Mouse (Mus musculus) left cerebral cortex, adult 9 months (tissue): ENCODE measurements around the gene Tnfrsf1b.

ENCODE experiments used
- DNase-seq, 2 experiments: peaks; one replicate each; pipeline ENCODE4 v3.0.0; 2022; ENCODE audit warnings: low spot score in 2 of 2

The Tnfrsf1b gene

DNA sequence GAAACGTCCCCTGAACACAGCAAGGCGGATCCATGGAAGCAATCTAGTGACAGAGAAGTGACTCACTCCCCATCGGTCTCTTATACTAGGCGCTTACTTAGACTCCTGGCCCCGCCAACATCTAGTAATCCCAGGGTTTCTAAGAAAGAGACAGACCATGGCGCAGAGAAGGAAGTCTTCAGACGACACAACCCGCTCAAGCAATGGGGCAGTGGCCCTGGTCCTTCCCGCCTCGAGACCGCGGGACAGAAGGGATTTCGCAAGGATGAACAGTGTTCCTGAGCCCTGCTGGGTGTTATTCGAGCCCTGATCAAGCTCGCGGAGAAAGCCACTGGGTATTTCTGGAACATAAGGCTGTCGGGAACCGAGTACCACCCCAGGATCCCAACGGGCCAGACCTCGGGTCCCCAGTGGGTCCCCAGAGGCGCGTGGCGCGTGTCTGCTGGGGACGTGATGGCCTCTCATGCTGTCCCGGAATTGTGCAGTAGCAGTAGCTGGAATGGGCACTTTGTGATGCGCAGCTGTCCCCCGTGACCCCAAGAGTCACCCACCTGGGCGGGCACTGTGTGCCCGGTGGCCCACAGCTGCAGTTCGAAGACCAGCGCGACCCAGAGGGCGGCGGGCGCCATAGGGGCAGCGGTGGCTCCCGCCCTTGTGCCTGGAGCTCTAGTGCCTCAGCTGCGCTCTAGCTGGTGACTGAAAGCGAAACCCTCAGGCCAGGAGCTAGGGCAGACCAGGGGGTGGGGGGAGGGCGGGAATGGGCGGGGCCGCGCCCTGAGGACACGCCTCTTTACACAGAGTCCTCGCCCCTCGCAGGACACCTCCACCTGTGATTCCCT is at the start of gene Tnfrsf1b:
Tnfrsf1b (minus strand) TSS at position 698 of the 839 bp plus-strand sequence.
- DNase-seq, result no peak

DNA sequence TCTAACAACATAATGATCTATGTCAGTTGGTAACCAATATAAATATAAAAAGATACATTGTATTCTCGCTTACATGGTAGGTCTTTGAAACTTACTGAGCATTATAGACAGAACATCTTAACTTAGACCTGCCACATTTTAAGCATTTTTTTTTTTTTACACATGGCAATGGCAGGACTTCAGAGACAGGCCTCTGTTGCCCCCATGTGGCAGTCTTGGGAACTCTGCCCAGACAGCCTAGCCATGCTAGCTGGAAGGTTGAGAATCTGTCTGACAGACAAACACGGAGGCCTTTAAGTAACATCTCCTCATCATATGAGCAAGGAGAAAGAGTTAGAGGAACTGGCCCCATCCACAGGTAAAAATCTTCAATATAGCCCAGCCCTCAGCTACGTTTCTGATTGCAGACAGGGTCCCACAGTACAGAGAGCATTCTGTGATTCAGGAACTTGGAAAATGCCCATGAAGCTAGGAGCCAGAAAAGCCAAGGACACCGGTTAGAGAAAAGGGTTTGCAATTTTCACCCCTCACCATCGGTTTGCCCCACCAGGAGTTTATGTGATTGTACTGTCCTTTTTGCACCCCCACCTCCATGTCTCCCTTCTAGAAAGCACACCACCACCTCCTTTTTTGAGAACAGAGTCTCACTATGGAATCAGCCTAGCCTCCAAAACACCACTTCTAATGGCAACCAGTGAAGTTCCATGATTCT is 49.1 kb upstream of the Tnfrsf1b start:
- DNase-seq, result peak in 1 of 2 experiments; percentile 59

- no peak for DNase-seq
Measured at GRCm38 (mm10) chr4:145294588-145294987, 47.9 kb upstream of the Tnfrsf1b start.

- peak in 1 of 2 experiments; percentile 87 for DNase-seq
Measured at GRCm38 (mm10) chr4:145286369-145287120, 39.9 kb upstream of the Tnfrsf1b start.

- DNase-seq, result no peak
Measured at GRCm38 (mm10) chr4:145284675-145285074, 38.0 kb upstream of the Tnfrsf1b start.

DNA sequence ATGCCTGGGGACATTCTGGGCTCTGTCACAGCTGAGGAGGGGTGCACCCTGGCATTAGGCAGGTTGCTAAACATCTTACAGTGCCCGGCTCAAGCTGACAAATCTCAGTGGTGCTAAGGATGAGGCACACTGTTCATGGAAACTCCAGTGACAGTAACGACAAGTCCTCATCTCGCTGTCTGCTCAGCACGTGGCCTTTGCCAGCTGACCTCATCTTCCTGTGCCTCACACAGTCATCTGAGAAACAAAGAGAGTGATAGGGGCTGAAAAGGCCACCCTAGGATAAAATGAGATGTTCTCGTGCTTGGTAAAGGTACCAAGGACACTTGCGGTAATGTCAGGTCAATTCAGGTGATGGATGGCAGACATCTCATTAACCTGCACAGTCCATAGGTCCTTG is 36.8 kb upstream of the Tnfrsf1b start:
- DNase-seq, result no peak

GRCm38 (mm10) chr4:145280966-145281365 is 34.3 kb upstream of the Tnfrsf1b start:
- DNase-seq, result no peak

GRCm38 (mm10) chr4:145278724-145279370 is 32.2 kb upstream of the Tnfrsf1b start:
- no peak for DNase-seq

DNA sequence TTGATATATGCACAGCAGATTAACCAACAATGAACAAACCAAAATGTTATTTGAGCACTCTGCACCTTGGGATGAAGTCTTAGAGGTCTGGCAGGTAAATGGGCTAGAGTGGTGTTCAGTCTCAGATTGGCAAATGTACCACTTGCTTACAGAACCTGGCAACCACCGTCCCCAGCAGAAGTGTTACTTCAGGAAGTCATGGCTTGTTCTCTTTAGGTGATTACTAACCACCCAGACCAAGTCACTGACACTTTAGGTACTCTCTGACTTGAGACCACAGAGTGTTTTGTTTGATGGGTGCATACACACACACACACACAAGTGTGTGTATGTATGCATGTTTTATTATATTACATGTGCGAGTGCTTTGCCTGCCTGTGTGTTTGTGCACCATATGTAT is 31.6 kb upstream of the Tnfrsf1b start:
- no peak for DNase-seq

GRCm38 (mm10) chr4:145276368-145277249 is 29.9 kb upstream of the Tnfrsf1b start:
- no peak for DNase-seq

- DNase-seq, result no peak
Measured at GRCm38 (mm10) chr4:145274887-145275286, 28.2 kb upstream of the Tnfrsf1b start.

DNA sequence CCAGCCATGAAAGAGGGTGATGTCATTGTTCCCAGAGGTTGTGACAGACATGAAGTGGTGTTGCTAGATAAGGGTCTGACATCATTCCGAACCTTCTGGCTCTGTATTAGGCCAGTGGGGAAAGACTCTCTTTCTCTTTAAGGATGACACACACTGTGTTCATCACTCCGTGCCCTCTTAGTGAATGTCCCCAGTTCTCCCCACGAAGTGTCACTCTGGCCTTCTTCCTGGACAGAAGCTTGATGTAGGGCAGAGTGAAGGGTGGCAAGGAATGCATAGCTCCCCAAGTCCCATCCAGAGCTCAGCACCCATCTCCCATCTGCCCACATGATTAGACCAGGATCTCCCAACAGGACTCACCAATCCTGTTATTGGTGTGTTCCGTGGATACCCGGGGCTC is 27.3 kb upstream of the Tnfrsf1b start:
- DNase-seq, result no peak

DNA sequence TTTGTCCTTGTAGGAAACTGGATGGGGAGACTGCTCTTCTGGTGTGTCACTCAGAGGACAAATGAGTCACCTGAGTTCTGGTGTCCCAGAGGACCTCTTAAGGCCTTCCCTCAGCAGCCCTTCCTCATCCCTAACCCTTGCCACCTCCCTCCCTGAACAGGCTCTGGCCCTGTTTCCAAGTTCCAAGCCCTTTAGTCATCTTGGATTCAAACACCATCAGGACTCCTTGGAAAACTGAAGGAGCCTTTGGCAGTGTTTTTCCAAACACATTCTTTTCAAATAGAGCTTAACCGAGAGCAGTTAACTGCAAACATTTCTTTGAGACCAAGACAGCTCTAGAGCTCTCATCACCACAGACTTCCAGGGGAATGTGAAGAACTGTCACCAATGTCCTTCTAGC is 26.1 kb upstream of the Tnfrsf1b start:
- DNase-seq, result no peak

DNA sequence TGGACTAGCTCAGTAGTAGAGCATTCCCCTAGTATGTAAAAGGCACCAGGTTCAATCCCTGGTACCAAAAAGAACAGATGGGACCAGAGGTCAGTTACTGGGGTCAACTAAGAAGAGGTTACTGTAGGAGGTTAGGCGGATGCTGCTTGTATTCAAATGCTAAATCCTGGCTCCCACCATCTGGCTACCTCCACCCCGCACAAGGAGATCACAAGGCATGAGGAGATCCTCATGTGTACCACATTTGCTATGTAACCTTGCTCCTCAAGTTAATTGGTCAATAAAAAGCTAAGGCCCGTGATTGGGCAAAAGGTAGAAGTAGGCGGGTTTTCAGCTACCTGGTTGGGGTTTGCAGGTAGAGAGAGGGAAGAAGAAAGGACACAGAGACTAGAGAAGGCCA is 25.0 kb upstream of the Tnfrsf1b start:
- DNase-seq, result no peak

DNA sequence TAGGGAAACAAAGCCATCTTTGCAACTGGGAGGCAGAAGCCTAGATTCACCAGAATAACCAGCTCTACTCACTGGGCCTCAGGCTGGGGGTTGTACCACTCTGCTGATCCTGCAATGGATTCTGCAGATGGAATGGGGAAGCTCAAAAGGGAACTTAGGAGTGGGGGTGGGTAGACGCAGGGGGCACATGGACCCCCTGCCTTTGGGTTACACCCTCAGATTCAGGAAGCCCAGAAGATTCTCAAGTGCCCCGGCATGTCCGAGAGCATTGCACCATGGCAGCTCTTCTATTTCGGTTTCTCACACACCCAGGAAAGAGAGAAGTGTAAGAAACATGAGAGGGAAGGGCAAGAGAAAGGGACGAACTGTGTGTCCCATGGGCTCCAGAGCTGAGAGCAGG is 23.5 kb upstream of the Tnfrsf1b start:
- peak in 1 of 2 experiments; percentile 12 for DNase-seq

DNA sequence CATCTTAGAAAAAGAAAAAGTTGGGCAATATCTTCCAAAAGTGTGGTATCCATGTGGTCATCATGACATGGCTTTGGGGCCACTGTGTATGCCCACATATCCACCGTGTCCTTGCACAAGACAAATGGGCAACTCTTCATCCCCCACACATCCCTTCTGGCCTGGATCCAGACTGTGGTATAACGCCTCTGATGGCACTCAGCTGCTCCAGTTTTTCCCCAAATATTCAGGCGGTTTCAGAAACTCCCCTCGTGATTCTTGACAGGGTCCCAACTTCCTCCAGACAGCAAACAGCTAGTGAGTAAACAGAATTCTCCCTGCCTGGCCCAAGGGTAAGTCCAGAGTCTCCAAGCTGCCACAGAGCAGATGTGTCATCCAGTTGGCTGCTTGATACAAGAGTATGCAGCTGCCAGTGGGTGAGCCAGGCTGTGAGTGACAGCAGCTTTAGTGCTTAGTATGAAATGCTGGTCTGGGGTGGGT is 21.0 kb upstream of the Tnfrsf1b start:
- DNase-seq, result peak in 1 of 2 experiments; percentile 10

DNA sequence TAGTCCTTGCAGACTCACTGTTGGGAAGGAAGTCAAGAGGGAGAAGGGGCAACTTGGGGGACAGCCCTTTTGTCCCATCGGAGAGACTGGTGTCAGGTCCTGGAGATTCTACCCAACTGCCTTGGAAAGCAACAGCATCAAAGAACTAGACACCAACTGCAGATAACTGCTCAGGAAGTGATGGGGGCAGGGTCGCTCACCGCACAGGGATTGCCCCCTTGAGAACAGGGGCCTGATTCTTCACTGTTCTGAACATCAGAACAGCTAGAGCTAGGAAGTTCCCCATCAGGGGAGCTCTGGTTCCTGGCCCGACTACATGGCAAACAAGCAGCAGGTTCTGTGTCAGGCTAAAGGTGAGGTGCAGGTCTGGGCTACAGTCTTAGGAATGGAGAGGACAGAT is 19.8 kb upstream of the Tnfrsf1b start:
- DNase-seq, result no peak

DNA sequence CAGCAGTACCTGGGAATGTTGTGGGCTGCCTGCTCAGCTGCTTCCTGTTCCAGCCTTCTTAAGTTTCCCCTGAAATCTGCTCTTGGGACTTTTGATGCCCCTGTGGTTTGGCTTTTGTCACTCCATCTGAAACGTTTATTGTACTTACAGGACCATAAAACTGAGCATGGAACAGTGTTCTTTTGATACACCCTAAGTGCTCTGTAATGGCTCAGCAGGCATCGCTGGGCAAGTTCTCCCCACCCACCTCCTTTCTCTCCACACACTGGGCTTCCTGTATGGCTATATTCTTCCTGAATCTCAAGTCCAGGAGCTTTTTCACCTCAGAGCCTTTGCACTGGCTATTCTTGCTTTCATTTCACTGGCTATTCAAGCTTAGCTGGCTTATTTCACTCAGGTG is 18.1 kb upstream of the Tnfrsf1b start:
- DNase-seq, result no peak

- DNase-seq, result no peak
Measured at GRCm38 (mm10) chr4:145263583-145263982, 16.9 kb upstream of the Tnfrsf1b start.

- no peak for DNase-seq
Measured at GRCm38 (mm10) chr4:145260802-145261201, 14.1 kb upstream of the Tnfrsf1b start.
